Mouse (Mus musculus): Measurements from ENCODE around the gene Tjp2. TPM values are rescaled to one million over a fixed set of nuclear protein-coding genes. Genes with fewer than 3 reads are reported as not detected.
A peak's percentile ranks its signal among the peaks of the same experiment; 100 is the strongest.

Gene Tjp2
- polyA plus RNA-seq, 2 experiments = 12.1 to 14.9 TPM

GRCm38 (mm10) chr19:24207967-24208366 is 16.9 kb downstream of the Tjp2 start:
- no peak overlapping the region for H3K4me2 ChIP-seq (replicated peaks; ENCODE audit: low read depth, low read length, severe bottlenecking)
- WGBS = 86% methylated on average over 1 of the region's 1 CpGs

GRCm38 (mm10) chr19:24205001-24205400 is 19.8 kb downstream of the Tjp2 start:
- H3K9me3 ChIP-seq (ENCODE audit: control insufficient read depth, low read length) = no peaks in the 10 kb centered on the region
- no peak for DNase-seq (ENCODE audit: low spot score)
- H3K9ac ChIP-seq (ENCODE audit: low read depth, low read length, severe bottlenecking) = no peak overlapping the region
- no peak overlapping the region for H3K27ac ChIP-seq (replicated peaks; ENCODE audit: low read depth, low read length)
- H3K27me3 ChIP-seq (ENCODE audit: control insufficient read depth, insufficient read depth, low read length) = no peaks in the 10 kb centered on the region
- ATAC-seq (ENCODE audit: low FRiP score, low read depth) = no peak
- no peaks in the 10 kb centered on the region for H3K36me3 ChIP-seq (ENCODE audit: control insufficient read depth, insufficient read depth, low read length)
- no peaks in the 10 kb centered on the region; the same call in 1 of the 2 replicates for H3K4me1 ChIP-seq (ENCODE audit: control insufficient read depth, insufficient read depth, low read length)
- no peak overlapping the region for H3K4me3 ChIP-seq (replicated peaks; ENCODE audit: low read length)
- 18% methylated on average over 1 of the region's 1 CpGs for WGBS
- no peak overlapping the region for H3K4me2 ChIP-seq (replicated peaks; ENCODE audit: low read depth, low read length, severe bottlenecking)
- TF ChIP-seq POLR2A (IDR thresholded peaks at IDR 0.05; ENCODE audit: borderline replicate concordance, extremely low read depth, insufficient read depth, insufficient read length) = no peak

More at GRCm38 (mm10) chr19:24207967-24208366, 16.9 kb downstream of the Tjp2 start:
- Histone ChIP-seq H3K27ac (replicated peaks; ENCODE audit: low read depth, low read length) (no peak overlapping the region), H3K9ac (ENCODE audit: low read depth, low read length, severe bottlenecking) (no peak overlapping the region), H3K4me1 (ENCODE audit: control insufficient read depth, insufficient read depth, low read length) (no peaks in the 10 kb centered on the region), H3K9me3 (ENCODE audit: control insufficient read depth, low read length) (no peaks in the 10 kb centered on the region), H3K27me3 (ENCODE audit: control insufficient read depth, insufficient read depth, low read length) (no peaks in the 10 kb centered on the region), H3K36me3 (ENCODE audit: control insufficient read depth, insufficient read depth, low read length) (no peaks in the 10 kb centered on the region), H3K4me3 (replicated peaks; ENCODE audit: low read length) (no peak overlapping the region)
- no peak for DNase-seq (ENCODE audit: low spot score)
- no peak for ATAC-seq (ENCODE audit: low FRiP score, low read depth)
- no peak for TF ChIP-seq POLR2A (IDR thresholded peaks at IDR 0.05; ENCODE audit: borderline replicate concordance, extremely low read depth, insufficient read depth, insufficient read length)

GRCm38 (mm10) chr19:24201848-24202247 is 23.0 kb downstream of the Tjp2 start:
- no peaks in the 10 kb centered on the region for H3K9me3 ChIP-seq (ENCODE audit: control insufficient read depth, low read length)
- DNase-seq (ENCODE audit: low spot score) = no peak
- H3K9ac ChIP-seq (ENCODE audit: low read depth, low read length, severe bottlenecking) = no peak overlapping the region
- H3K36me3 ChIP-seq (ENCODE audit: control insufficient read depth, insufficient read depth, low read length) = no peaks in the 10 kb centered on the region
- no peaks in the 10 kb centered on the region; the same call in 1 of the 2 replicates for H3K4me1 ChIP-seq (ENCODE audit: control insufficient read depth, insufficient read depth, low read length)
- no peak for ATAC-seq (ENCODE audit: low FRiP score, low read depth)
- no peak overlapping the region for H3K27ac ChIP-seq (replicated peaks; ENCODE audit: low read depth, low read length)
- no peak overlapping the region for H3K4me3 ChIP-seq (replicated peaks; ENCODE audit: low read length)
- 72% methylated on average over 5 of the region's 5 CpGs for WGBS
- no peaks in the 10 kb centered on the region for H3K27me3 ChIP-seq (ENCODE audit: control insufficient read depth, insufficient read depth, low read length)
- no peak for TF ChIP-seq POLR2A (IDR thresholded peaks at IDR 0.05; ENCODE audit: borderline replicate concordance, extremely low read depth, insufficient read depth, insufficient read length)
- no peak overlapping the region for H3K4me2 ChIP-seq (replicated peaks; ENCODE audit: low read depth, low read length, severe bottlenecking)

- Histone ChIP-seq H3K9ac (ENCODE audit: low read depth, low read length, severe bottlenecking) (no peak overlapping the region), H3K4me2 (replicated peaks; ENCODE audit: low read depth, low read length, severe bottlenecking) (peak overlapping the region; percentile 34; the same call in 1 of the 2 replicates), H3K9me3 (ENCODE audit: control insufficient read depth, low read length) (no peaks in the 10 kb centered on the region), H3K36me3 (ENCODE audit: control insufficient read depth, insufficient read depth, low read length) (no peaks in the 10 kb centered on the region), H3K27me3 (ENCODE audit: control insufficient read depth, insufficient read depth, low read length) (no peaks in the 10 kb centered on the region), H3K27ac (replicated peaks; ENCODE audit: low read depth, low read length) (no peak overlapping the region), H3K4me1 (ENCODE audit: control insufficient read depth, insufficient read depth, low read length) (no peaks in the 10 kb centered on the region; the same call in 1 of the 2 replicates), H3K4me3 (replicated peaks; ENCODE audit: low read length) (no peak overlapping the region; the same call in 1 of the 2 replicates)
- 26% methylated on average over 12 of the region's 12 CpGs for WGBS
- no peak for TF ChIP-seq POLR2A (IDR thresholded peaks at IDR 0.05; ENCODE audit: borderline replicate concordance, extremely low read depth, insufficient read depth, insufficient read length)
- ATAC-seq (ENCODE audit: low FRiP score, low read depth) (no peak; the same call in 1 of the 2 replicates), DNase-seq (ENCODE audit: low spot score) (no peak)
Observed at GRCm38 (mm10) chr19:24200566-24200965, 24.3 kb downstream of the Tjp2 start.

- no peak for TF ChIP-seq POLR2A (IDR thresholded peaks at IDR 0.05; ENCODE audit: borderline replicate concordance, extremely low read depth, insufficient read depth, insufficient read length)
- DNase-seq (ENCODE audit: low spot score) (no peak), ATAC-seq (ENCODE audit: low FRiP score, low read depth) (no peak)
- Histone ChIP-seq H3K27me3 (ENCODE audit: control insufficient read depth, insufficient read depth, low read length) (no peaks in the 10 kb centered on the region), H3K9me3 (ENCODE audit: control insufficient read depth, low read length) (peaks cover 5% of the 10 kb centered on the region; the same call in 1 of the 2 replicates), H3K36me3 (ENCODE audit: control insufficient read depth, insufficient read depth, low read length) (no peaks in the 10 kb centered on the region), H3K4me1 (ENCODE audit: control insufficient read depth, insufficient read depth, low read length) (no peaks in the 10 kb centered on the region; the same call in 1 of the 2 replicates), H3K27ac (replicated peaks; ENCODE audit: low read depth, low read length) (no peak overlapping the region), H3K4me3 (replicated peaks; ENCODE audit: low read length) (no peak overlapping the region), H3K4me2 (replicated peaks; ENCODE audit: low read depth, low read length, severe bottlenecking) (no peak overlapping the region), H3K9ac (ENCODE audit: low read depth, low read length, severe bottlenecking) (no peak overlapping the region)
- 35% methylated on average over 11 of the region's 11 CpGs for WGBS
Observed at GRCm38 (mm10) chr19:24198676-24199303, 26.0 kb downstream of the Tjp2 start.

All from limb, embryonic 14.5 days (tissue).